Mouse (Mus musculus): ENCODE measurements around the gene Zhx3. TPM values are rescaled to one million over a fixed set of nuclear protein-coding genes. Genes with fewer than 3 reads are reported as not detected.

Gene Zhx3
- polyA plus RNA-seq, 1 experiment from 2014 or later = 12.6 TPM

- Histone ChIP-seq H3K36me3 (peaks cover 47% of the 10 kb centered on the region), H3K27ac (no peak overlapping the region), H3K9me3 (no peaks in the 10 kb centered on the region), H3K4me3 (no peak overlapping the region), H3K4me1 (peaks cover 36% of the 10 kb centered on the region), H3K4me2 (replicated peaks) (no peak overlapping the region), H3K9ac (no peak overlapping the region), H3K27me3 (peaks cover 36% of the 10 kb centered on the region)
- no peak for ATAC-seq (ENCODE audit: low FRiP score, low read depth)
- WGBS = 67% methylated on average over 18 of the region's 18 CpGs
Measured at GRCm38 (mm10) chr2:160908607-160909006, 35.8 kb upstream of the Zhx3 start.

- Histone ChIP-seq H3K4me2 (replicated peaks) (no peak overlapping the region), H3K4me1 (peaks cover 17% of the 10 kb centered on the region), H3K9ac (no peak overlapping the region), H3K36me3 (peaks cover 47% of the 10 kb centered on the region), H3K27me3 (peaks cover 17% of the 10 kb centered on the region), H3K27ac (no peak overlapping the region), H3K4me3 (no peak overlapping the region), H3K9me3 (no peaks in the 10 kb centered on the region)
- 69% methylated on average over 5 of the region's 5 CpGs for WGBS
- ATAC-seq (ENCODE audit: low FRiP score, low read depth) = no peak
Measured at GRCm38 (mm10) chr2:160906101-160906500, 33.3 kb upstream of the Zhx3 start.

- Histone ChIP-seq H3K4me1 (peaks cover 10% of the 10 kb centered on the region; the same call in 1 of the 2 replicates), H3K4me3 (no peak overlapping the region), H3K27me3 (peaks cover 10% of the 10 kb centered on the region), H3K36me3 (peaks cover 47% of the 10 kb centered on the region), H3K4me2 (replicated peaks) (no peak overlapping the region), H3K9me3 (no peaks in the 10 kb centered on the region), H3K9ac (no peak overlapping the region), H3K27ac (no peak overlapping the region)
- 93% methylated on average over 12 of the region's 12 CpGs for WGBS
- no peak for ATAC-seq (ENCODE audit: low FRiP score, low read depth)
Measured at GRCm38 (mm10) chr2:160905301-160905700, 32.5 kb upstream of the Zhx3 start.

GRCm38 (mm10) chr2:160901656-160902412 lies 29.0 kb upstream of the Zhx3 start:
- H3K4me1 ChIP-seq = no peaks in the 10 kb centered on the region
- no peak overlapping the region for H3K4me3 ChIP-seq
- WGBS = 75% methylated on average over 7 of the region's 7 CpGs
- no peaks in the 10 kb centered on the region for H3K9me3 ChIP-seq
- H3K27me3 ChIP-seq = no peaks in the 10 kb centered on the region
- H3K36me3 ChIP-seq = peaks cover 18% of the 10 kb centered on the region
- H3K4me2 ChIP-seq (replicated peaks) = no peak overlapping the region
- no peak overlapping the region for H3K9ac ChIP-seq
- H3K27ac ChIP-seq = no peak overlapping the region
- ATAC-seq (ENCODE audit: low FRiP score, low read depth) = no peak

- no peak overlapping the region for H3K4me2 ChIP-seq (replicated peaks)
- peaks cover 6% of the 10 kb centered on the region for H3K27me3 ChIP-seq
- no peak overlapping the region for H3K9ac ChIP-seq
- no peak for ATAC-seq (ENCODE audit: low FRiP score, low read depth)
- H3K4me3 ChIP-seq = no peak overlapping the region
- H3K4me1 ChIP-seq = peaks cover 5% of the 10 kb centered on the region
- no peak overlapping the region for H3K27ac ChIP-seq
- no peaks in the 10 kb centered on the region for H3K9me3 ChIP-seq
- WGBS = 83% methylated on average over 9 of the region's 9 CpGs
- no peaks in the 10 kb centered on the region; the same call in 1 of the 2 replicates for H3K36me3 ChIP-seq
Measured at GRCm38 (mm10) chr2:160891697-160892096, 18.9 kb upstream of the Zhx3 start.

- H3K9ac ChIP-seq = no peak overlapping the region
Measured at GRCm38 (mm10) chr2:160891045-160891444, 18.2 kb upstream of the Zhx3 start.

GRCm38 (mm10) chr2:160887859-160888258 lies 15.1 kb upstream of the Zhx3 start:
- Histone ChIP-seq H3K27ac (no peak overlapping the region; the same call in 1 of the 2 replicates), H3K9ac (peak overlapping the region; percentile 58), H3K9me3 (no peaks in the 10 kb centered on the region), H3K4me3 (peak overlapping the region; percentile 52), H3K4me1 (peaks cover 5% of the 10 kb centered on the region), H3K36me3 (no peaks in the 10 kb centered on the region), H3K27me3 (peaks cover 6% of the 10 kb centered on the region), H3K4me2 (replicated peaks) (peak overlapping the region; percentile 96)
- peak; percentile 66; the same call in 1 of the 2 replicates for ATAC-seq (ENCODE audit: low FRiP score, low read depth)
- under 1% methylated on average over 26 of the region's 26 CpGs for WGBS

More at GRCm38 (mm10) chr2:160891045-160891444, 18.2 kb upstream of the Zhx3 start:
- peaks cover 6% of the 10 kb centered on the region for H3K27me3 ChIP-seq
- ATAC-seq (ENCODE audit: low FRiP score, low read depth) = no peak
- 81% methylated on average over 5 of the region's 5 CpGs for WGBS
- no peaks in the 10 kb centered on the region for H3K9me3 ChIP-seq
- H3K27ac ChIP-seq = no peak overlapping the region
- no peaks in the 10 kb centered on the region; the same call in 1 of the 2 replicates for H3K36me3 ChIP-seq
- no peak overlapping the region for H3K4me3 ChIP-seq
- peaks cover 5% of the 10 kb centered on the region for H3K4me1 ChIP-seq
- H3K4me2 ChIP-seq (replicated peaks) = no peak overlapping the region

GRCm38 (mm10) chr2:160887284-160887683 lies 14.5 kb upstream of the Zhx3 start:
- peaks cover 6% of the 10 kb centered on the region for H3K27me3 ChIP-seq
- H3K9ac ChIP-seq = no peak overlapping the region
- H3K4me3 ChIP-seq = peak overlapping the region; percentile 52
- H3K27ac ChIP-seq = no peak overlapping the region
- 1% methylated on average over 11 of the region's 11 CpGs for WGBS
- peaks cover 5% of the 10 kb centered on the region for H3K4me1 ChIP-seq
- H3K9me3 ChIP-seq = no peaks in the 10 kb centered on the region
- no peaks in the 10 kb centered on the region for H3K36me3 ChIP-seq
- peak; percentile 73; the same call in 1 of the 2 replicates for ATAC-seq (ENCODE audit: low FRiP score, low read depth)
- H3K4me2 ChIP-seq (replicated peaks) = peak overlapping the region; percentile 96

- no peaks in the 10 kb centered on the region for H3K36me3 ChIP-seq
- no peaks in the 10 kb centered on the region for H3K9me3 ChIP-seq
- no peak overlapping the region for H3K27ac ChIP-seq
- H3K4me2 ChIP-seq (replicated peaks) = no peak overlapping the region
- 73% methylated on average over 3 of the region's 3 CpGs for WGBS
- ATAC-seq (ENCODE audit: low FRiP score, low read depth) = no peak
- H3K4me1 ChIP-seq = peaks cover 9% of the 10 kb centered on the region
- peaks cover 6% of the 10 kb centered on the region for H3K27me3 ChIP-seq
- no peak overlapping the region for H3K4me3 ChIP-seq
- H3K9ac ChIP-seq = no peak overlapping the region
Measured at GRCm38 (mm10) chr2:160886221-160886620, 13.4 kb upstream of the Zhx3 start.

- no peak overlapping the region for H3K4me3 ChIP-seq
- H3K4me1 ChIP-seq = peaks cover 16% of the 10 kb centered on the region
- H3K4me2 ChIP-seq (replicated peaks) = no peak overlapping the region
- H3K9me3 ChIP-seq = no peaks in the 10 kb centered on the region
- no peak overlapping the region for H3K27ac ChIP-seq
- H3K36me3 ChIP-seq = no peaks in the 10 kb centered on the region
- ATAC-seq (ENCODE audit: low FRiP score, low read depth) = no peak
- no peak overlapping the region for H3K9ac ChIP-seq
- WGBS = 22% methylated on average over 2 of the region's 2 CpGs
- peaks cover 5% of the 10 kb centered on the region for H3K27me3 ChIP-seq
Measured at GRCm38 (mm10) chr2:160884830-160885229, 12.0 kb upstream of the Zhx3 start.

GRCm38 (mm10) chr2:160883912-160884311 lies 11.1 kb upstream of the Zhx3 start:
- H3K4me3 ChIP-seq = no peak overlapping the region
- H3K27ac ChIP-seq = no peak overlapping the region
- no peaks in the 10 kb centered on the region for H3K9me3 ChIP-seq
- H3K4me2 ChIP-seq (replicated peaks) = no peak overlapping the region
- ATAC-seq (ENCODE audit: low FRiP score, low read depth) = no peak
- WGBS = 75% methylated on average over 4 of the region's 4 CpGs
- H3K9ac ChIP-seq = no peak overlapping the region
- peaks cover 2% of the 10 kb centered on the region for H3K27me3 ChIP-seq
- peaks cover 16% of the 10 kb centered on the region for H3K4me1 ChIP-seq
- no peaks in the 10 kb centered on the region for H3K36me3 ChIP-seq

- Histone ChIP-seq H3K27ac (no peak overlapping the region), H3K36me3 (no peaks in the 10 kb centered on the region), H3K4me3 (no peak overlapping the region), H3K4me1 (peaks cover 11% of the 10 kb centered on the region; the same call in 1 of the 2 replicates), H3K9ac (no peak overlapping the region), H3K9me3 (no peaks in the 10 kb centered on the region), H3K4me2 (replicated peaks) (no peak overlapping the region), H3K27me3 (no peaks in the 10 kb centered on the region)
- WGBS = 71% methylated on average over 5 of the region's 5 CpGs
- no peak for ATAC-seq (ENCODE audit: low FRiP score, low read depth)
Measured at GRCm38 (mm10) chr2:160882436-160882835, 9.6 kb upstream of the Zhx3 start.
